Mouse (Mus musculus) limb, embryonic 14.5 days (tissue): Measurements from ENCODE around the gene Nfatc4. TPM values are rescaled to one million over a fixed set of nuclear protein-coding genes. Genes with fewer than 3 reads are reported as not detected.

Experiments used
- ATAC-seq: fragments of 200-750 bp; cut with Nextera tagmentation; 2 replicates; pipeline ENCODE4 v1.8.0; 2017; ENCODE audit warnings: low read depth, moderate number of reproducible peaks, moderate TSS enrichment; ENCODE audit not compliant: low FRiP score
- DNase-seq: peaks from one replicate; pipeline ENCODE4 v3.0.0-alpha.2; 2015; ENCODE audit warnings: low spot score
- H3K27ac ChIP-seq: fragments of 300-500 bp; sonication (generic); replicated peaks from 2 replicates; pipeline ENCODE4 v1.5.1; 2014; ENCODE audit warnings: low read depth, mild to moderate bottlenecking, low read length, moderate library complexity, mixed read lengths
- H3K27me3 ChIP-seq: fragments of 300-500 bp; sonication (generic); 2 replicates; pipeline ENCODE4 v1.6.1; 2014; ENCODE audit warnings: low read length, mixed read lengths; ENCODE audit not compliant: control insufficient read depth, insufficient read depth
- H3K36me3 ChIP-seq: fragments of 300-500 bp; sonication (generic); 2 replicates; pipeline ENCODE4 v1.6.1; 2014; ENCODE audit warnings: mild to moderate bottlenecking, low read length, moderate library complexity, mixed read lengths; ENCODE audit not compliant: control insufficient read depth, insufficient read depth
- H3K4me1 ChIP-seq: fragments of 300-500 bp; sonication (generic); 2 replicates; pipeline ENCODE4 v1.6.1; 2014; ENCODE audit warnings: antibody characterized with exemption, low read length, mixed read lengths; ENCODE audit not compliant: control insufficient read depth, insufficient read depth
- H3K4me2 ChIP-seq: fragments of 300-500 bp; sonication (generic); replicated peaks from 2 replicates; pipeline ENCODE4 v1.6.1; 2014; ENCODE audit warnings: low read depth, mild to moderate bottlenecking, low read length, moderate library complexity; ENCODE audit not compliant: severe bottlenecking
- H3K4me3 ChIP-seq: fragments of 300-500 bp; sonication (generic); replicated peaks from 2 replicates; pipeline ENCODE4 v1.5.1; 2014; ENCODE audit warnings: low read length
- H3K9ac ChIP-seq: fragments of 300-500 bp; sonication (generic); 2 replicates; pipeline ENCODE4 v1.6.1; 2014; ENCODE audit warnings: mild to moderate bottlenecking, low read depth, low read length, moderate library complexity; ENCODE audit not compliant: severe bottlenecking
- H3K9me3 ChIP-seq: fragments of 300-500 bp; sonication (generic); 2 replicates; pipeline ENCODE4 v1.6.1; 2016; ENCODE audit warnings: low read length; ENCODE audit not compliant: control insufficient read depth
- POLR2A ChIP-seq: fragments of 200-500 bp; IDR thresholded peaks from 2 replicates; pipeline ENCODE4 v1.8.0; 2012; ENCODE audit warnings: inconsistent platforms, mild to moderate bottlenecking, moderate library complexity, borderline replicate concordance; ENCODE audit not compliant: insufficient read depth, insufficient read length; ENCODE audit errors: extremely low read depth
- WGBS: fragments of 180-500 bp; shearing (Covaris S2); extraction: QIAGEN DNeasy Blood & Tissue Kit; methylation state at CpG from one replicate; pipeline ENCODE4 v1.1.7; 2014; 5-methylcytosine and 5-hydroxymethylcytosine counted together
- polyA plus RNA-seq, 2 experiments: library from polyadenylated mRNA; depleted of rRNA in 1 of 2; stranded (reverse) in 1 of 2; unstranded in 1 of 2; fragments of >200 nt; fragmentation: Nextera tagmentation in 1 of 2; extraction: Ambion mirVana in 1 of 2; gene quantifications; 2 replicates each; pipeline versions ENCODE4 v1.2.1 to v1.2.3; 2012 to 2014

Nfatc4 gene
- polyA plus RNA-seq, 2 experiments: 83.5 to 171 TPM

DNA sequence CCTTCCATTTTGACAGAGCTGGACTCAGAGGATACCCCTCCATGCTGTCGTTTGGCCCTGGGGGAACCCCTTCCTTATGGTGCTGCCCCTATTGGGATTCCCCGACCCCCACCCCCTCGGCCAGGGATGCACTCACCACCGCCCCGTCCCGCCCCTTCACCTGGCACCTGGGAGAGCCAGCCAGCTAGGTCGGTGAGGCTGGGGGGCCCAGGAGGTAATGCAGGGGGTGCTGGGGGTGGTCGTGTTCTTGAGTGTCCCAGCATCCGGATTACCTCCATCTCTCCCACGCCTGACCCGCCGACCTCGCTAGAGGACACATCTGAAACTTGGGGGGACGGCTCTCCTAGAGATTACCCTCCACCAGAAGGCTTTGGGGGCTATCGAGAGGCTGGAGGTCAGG is 3.2 kb downstream of the Nfatc4 start:
- WGBS: under 1% methylated on average over 15 of the region's 15 CpGs
- Histone ChIP-seq H3K4me2 (peak overlapping the region; percentile 94), H3K27ac (peak overlapping the region; percentile 96), H3K9ac (peak overlapping the region; percentile 97), H3K36me3 (peaks cover 50% of the 10 kb centered on the region), H3K4me1 (peaks cover 22% of the 10 kb centered on the region), H3K9me3 (no peaks in the 10 kb centered on the region), H3K27me3 (no peaks in the 10 kb centered on the region), H3K4me3 (peak overlapping the region; percentile 96)
- DNase-seq (no peak), ATAC-seq (no peak)
- TF ChIP-seq POLR2A: no peak

GRCm38 (mm10) chr14:55826551-55827340 is 3.8 kb downstream of the Nfatc4 start:
- Histone ChIP-seq H3K27ac (peak overlapping the region; percentile 58; the same call in 1 of the 2 replicates), H3K9me3 (no peaks in the 10 kb centered on the region), H3K4me1 (peaks cover 22% of the 10 kb centered on the region), H3K36me3 (peaks cover 56% of the 10 kb centered on the region), H3K4me3 (peak overlapping the region; percentile 96), H3K9ac (peak overlapping the region; percentile 97), H3K4me2 (peak overlapping the region; percentile 94), H3K27me3 (no peaks in the 10 kb centered on the region)
- DNase-seq (no peak), ATAC-seq (no peak)
- 6% methylated on average over 41 of the region's 41 CpGs for WGBS
- no peak for TF ChIP-seq POLR2A

DNA sequence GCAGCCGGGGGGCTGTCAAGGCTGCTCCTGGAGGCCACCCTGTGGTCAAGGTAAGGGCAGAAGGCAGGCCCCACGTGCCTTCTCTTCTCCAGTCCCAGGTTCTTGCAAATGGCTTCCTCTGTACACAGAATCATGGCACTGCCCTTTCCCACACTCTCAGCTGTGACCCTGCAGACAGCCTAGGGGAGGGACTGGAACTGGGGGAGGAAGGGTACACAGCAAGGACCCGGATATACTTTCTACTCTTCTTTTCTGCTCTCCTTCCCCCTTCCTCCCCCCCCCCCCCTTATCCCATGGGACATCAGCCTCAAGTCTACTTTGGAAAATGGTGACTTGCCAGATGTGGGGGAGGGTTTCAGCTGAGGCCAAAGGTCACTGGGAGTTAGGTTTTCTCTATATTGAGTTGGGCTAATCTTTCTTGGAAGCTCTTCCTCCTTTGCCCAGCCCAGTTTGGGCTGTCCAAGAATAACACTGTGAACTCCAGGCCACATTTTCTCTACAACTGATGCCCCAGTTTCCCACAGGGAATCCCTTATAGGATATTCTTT is 5.8 kb downstream of the Nfatc4 start:
- no peak for TF ChIP-seq POLR2A
- Histone ChIP-seq H3K36me3 (peaks cover 76% of the 10 kb centered on the region), H3K4me2 (peak overlapping the region; percentile 15; the same call in 1 of the 2 replicates), H3K27me3 (no peaks in the 10 kb centered on the region), H3K9me3 (no peaks in the 10 kb centered on the region), H3K9ac (no peak overlapping the region), H3K4me3 (no peak overlapping the region), H3K27ac (no peak overlapping the region), H3K4me1 (peaks cover 22% of the 10 kb centered on the region)
- ATAC-seq (no peak), DNase-seq (no peak)
- 51% methylated on average over 3 of the region's 3 CpGs for WGBS

DNA sequence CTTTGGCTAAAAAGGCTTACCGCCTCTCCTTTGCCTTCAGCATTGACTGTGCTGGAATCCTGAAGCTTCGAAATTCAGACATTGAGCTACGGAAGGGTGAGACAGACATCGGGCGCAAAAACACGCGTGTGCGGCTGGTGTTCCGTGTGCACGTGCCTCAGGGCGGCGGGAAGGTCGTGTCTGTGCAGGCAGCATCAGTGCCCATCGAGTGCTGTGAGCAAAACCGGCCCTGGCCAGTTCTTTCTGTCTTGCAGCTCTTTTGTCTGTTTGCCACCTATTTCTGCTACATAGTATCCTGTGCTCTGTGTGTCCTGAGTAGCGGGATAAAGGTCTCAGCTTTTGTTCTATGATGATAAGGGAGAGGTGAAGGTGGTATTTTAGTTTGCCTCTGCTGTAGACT is 6.9 kb downstream of the Nfatc4 start:
- H3K4me3 ChIP-seq: no peak overlapping the region
- ATAC-seq (no peak), DNase-seq (no peak)
- no peak overlapping the region for H3K9ac ChIP-seq
- peaks cover 84% of the 10 kb centered on the region for H3K36me3 ChIP-seq
- no peaks in the 10 kb centered on the region for H3K9me3 ChIP-seq
- H3K4me2 ChIP-seq: no peak overlapping the region
- H3K27me3 ChIP-seq: no peaks in the 10 kb centered on the region
- H3K4me1 ChIP-seq: peaks cover 20% of the 10 kb centered on the region
- TF ChIP-seq POLR2A: no peak
- 90% methylated on average over 16 of the region's 16 CpGs for WGBS
- no peak overlapping the region for H3K27ac ChIP-seq

GRCm38 (mm10) chr14:55830331-55830730 is 7.4 kb downstream of the Nfatc4 start:
- H3K4me2 ChIP-seq: no peak overlapping the region
- H3K4me3 ChIP-seq: no peak overlapping the region
- H3K27me3 ChIP-seq: no peaks in the 10 kb centered on the region
- H3K27ac ChIP-seq: no peak overlapping the region
- no peaks in the 10 kb centered on the region for H3K9me3 ChIP-seq
- H3K4me1 ChIP-seq: peaks cover 25% of the 10 kb centered on the region
- 73% methylated on average over 4 of the region's 4 CpGs for WGBS
- ATAC-seq (no peak), DNase-seq (no peak)
- TF ChIP-seq POLR2A: no peak
- H3K9ac ChIP-seq: no peak overlapping the region
- peaks cover 84% of the 10 kb centered on the region for H3K36me3 ChIP-seq
